Mouse (Mus musculus): ENCODE results near the gene Sv2b.

Gene Sv2b

GRCm38 (mm10) chr7:75290554-75290953 is 18.5 kb downstream of the Sv2b start:
- DNase-seq = no peak

GRCm38 (mm10) chr7:75287237-75287636 is 21.8 kb downstream of the Sv2b start:
- DNase-seq = no peak

GRCm38 (mm10) chr7:75282951-75283350 is 26.1 kb downstream of the Sv2b start:
- DNase-seq = no peak

- no peak for DNase-seq
Measured at GRCm38 (mm10) chr7:75282080-75282650, 26.9 kb downstream of the Sv2b start.

GRCm38 (mm10) chr7:75281106-75281505 is 28.0 kb downstream of the Sv2b start:
- no peak for DNase-seq

GRCm38 (mm10) chr7:75277847-75278246 is 31.2 kb downstream of the Sv2b start:
- DNase-seq = no peak

- no peak for DNase-seq
Measured at GRCm38 (mm10) chr7:75276739-75277138, 32.3 kb downstream of the Sv2b start.

GRCm38 (mm10) chr7:75274518-75274917 is 34.5 kb downstream of the Sv2b start:
- no peak for DNase-seq

- DNase-seq = no peak
Measured at GRCm38 (mm10) chr7:75273633-75274032, 35.4 kb downstream of the Sv2b start.

- no peak for DNase-seq
Measured at GRCm38 (mm10) chr7:75271921-75272381, 37.1 kb downstream of the Sv2b start.

GRCm38 (mm10) chr7:75271306-75271705 is 37.8 kb downstream of the Sv2b start:
- DNase-seq = no peak

- no peak for DNase-seq
Measured at GRCm38 (mm10) chr7:75267236-75267635, 41.8 kb downstream of the Sv2b start.

GRCm38 (mm10) chr7:75265241-75265640 is 43.8 kb downstream of the Sv2b start:
- no peak for DNase-seq

- DNase-seq = no peak
Measured at GRCm38 (mm10) chr7:75259945-75260344, 49.1 kb downstream of the Sv2b start.

- no peak for DNase-seq
Measured at GRCm38 (mm10) chr7:75253611-75254250, 55.3 kb downstream of the Sv2b start.

- no peak for DNase-seq
Measured at GRCm38 (mm10) chr7:75240754-75241507, 68.1 kb downstream of the Sv2b start.

- no peak for DNase-seq
Measured at GRCm38 (mm10) chr7:75236386-75236785, 72.7 kb downstream of the Sv2b start.

GRCm38 (mm10) chr7:75224206-75224605 is 84.9 kb downstream of the Sv2b start:
- no peak for DNase-seq

GRCm38 (mm10) chr7:75222704-75223431 is 86.2 kb downstream of the Sv2b start:
- no peak for DNase-seq

GRCm38 (mm10) chr7:75220786-75221185 is 88.3 kb downstream of the Sv2b start:
- no peak for DNase-seq

- DNase-seq = no peak
Measured at GRCm38 (mm10) chr7:75220296-75220695, 88.8 kb downstream of the Sv2b start.

- DNase-seq = no peak
Measured at GRCm38 (mm10) chr7:75216180-75216579, 92.9 kb downstream of the Sv2b start.

- no peak for DNase-seq
Measured at GRCm38 (mm10) chr7:75209221-75209641, 99.8 kb downstream of the Sv2b start.

All from right cerebral cortex, postnatal 4 days (tissue).